Mouse (Mus musculus) lung, postnatal 0 days (tissue): ENCODE measurements around the gene Gria1. TPM values are rescaled to one million over a fixed set of nuclear protein-coding genes. Genes with fewer than 3 reads are reported as not detected.

ENCODE experiments used
- ATAC-seq: fragments of 200-750 bp; cut with Nextera tagmentation; 2 replicates; pipeline ENCODE4 v1.8.0; 2017; ENCODE audit warnings: moderate library complexity
- DNase-seq: peaks from one replicate; pipeline ENCODE4 v3.0.0-alpha.2; 2016; ENCODE audit warnings: low spot score
- H3K27ac ChIP-seq: fragments of 300-500 bp; sonication (generic); 2 replicates; pipeline ENCODE4 v1.5.1; 2014; ENCODE audit warnings: antibody characterized with exemption, mild to moderate bottlenecking, low read length, mixed read lengths
- H3K27me3 ChIP-seq: fragments of 300-500 bp; sonication (generic); replicated peaks from 2 replicates; pipeline ENCODE4 v1.6.1; 2014; ENCODE audit warnings: low read length, mixed read lengths; ENCODE audit not compliant: insufficient read depth
- H3K36me3 ChIP-seq: fragments of 300-500 bp; sonication (generic); 2 replicates; pipeline ENCODE4 v1.6.1; 2014; ENCODE audit warnings: low read length, mixed read lengths; ENCODE audit not compliant: insufficient read depth
- H3K4me1 ChIP-seq: fragments of 300-500 bp; sonication (generic); 2 replicates; pipeline ENCODE4 v1.6.1; 2014; ENCODE audit warnings: antibody characterized with exemption, low read depth, low read length, mixed read lengths; ENCODE audit not compliant: insufficient read depth
- H3K4me2 ChIP-seq: fragments of 300-500 bp; sonication (generic); replicated peaks from 2 replicates; pipeline ENCODE4 v1.6.1; 2014; ENCODE audit warnings: low read depth, mild to moderate bottlenecking, low read length, moderate library complexity, mixed read lengths
- H3K4me3 ChIP-seq: fragments of 300-500 bp; sonication (generic); 2 replicates; pipeline ENCODE4 v1.5.1; 2014; ENCODE audit warnings: low read depth, low read length
- H3K9ac ChIP-seq: fragments of 300-500 bp; sonication (generic); replicated peaks from 2 replicates; pipeline ENCODE4 v1.6.1; 2014; ENCODE audit warnings: low read depth, mild to moderate bottlenecking
- H3K9me3 ChIP-seq: fragments of 300-500 bp; sonication (generic); 2 replicates; pipeline ENCODE4 v1.6.1; 2016; ENCODE audit warnings: low read length, mixed read lengths
- CTCF ChIP-seq: IDR thresholded peaks from 2 replicates; pipeline ENCODE4 v1.5.1; 2016; ENCODE audit warnings: antibody characterized with exemption, mild to moderate bottlenecking
- EP300 ChIP-seq: IDR thresholded peaks from 2 replicates; pipeline ENCODE4 v1.6.1; 2016; ENCODE audit warnings: antibody characterized with exemption, mild to moderate bottlenecking, control low read depth
- WGBS: fragments of 180-500 bp; shearing (Covaris S2); extraction: QIAGEN DNeasy Blood & Tissue Kit; methylation state at CpG from one replicate; pipeline ENCODE4 v1.1.7; 2014; 5-methylcytosine and 5-hydroxymethylcytosine counted together
- polyA plus RNA-seq: library from polyadenylated mRNA; unstranded; fragments of >200 nt; fragmentation: Nextera tagmentation; extraction: Ambion mirVana; gene quantifications from 2 replicates; pipeline ENCODE4 v1.2.1, GENCODE M21; 2015

Gria1 gene
- polyA plus RNA-seq, 1 experiment from 2014 or later, result 1.2 TPM

- no peak overlapping the region for H3K27ac ChIP-seq
- 49% methylated on average over 9 of the region's 9 CpGs for WGBS
- H3K4me1 ChIP-seq, result no peaks in the 10 kb centered on the region
- no peak for DNase-seq
- no peaks in the 10 kb centered on the region for H3K9me3 ChIP-seq
- no peak overlapping the region for H3K4me3 ChIP-seq
- TF ChIP-seq CTCF (no peak), EP300 (no peak)
- H3K4me2 ChIP-seq, result no peak overlapping the region
- no peak for ATAC-seq
- H3K36me3 ChIP-seq, result no peaks in the 10 kb centered on the region
- no peak overlapping the region for H3K9ac ChIP-seq
- H3K27me3 ChIP-seq, result no peaks in the 10 kb centered on the region
Observed at GRCm38 (mm10) chr11:57013464-57014190, 2.4 kb downstream of the Gria1 start.

- WGBS, result 34% methylated on average over 6 of the region's 6 CpGs
- Histone ChIP-seq H3K36me3 (no peaks in the 10 kb centered on the region), H3K9ac (no peak overlapping the region), H3K27ac (no peak overlapping the region), H3K4me3 (no peak overlapping the region), H3K9me3 (no peaks in the 10 kb centered on the region), H3K4me2 (no peak overlapping the region), H3K27me3 (no peaks in the 10 kb centered on the region), H3K4me1 (no peaks in the 10 kb centered on the region)
- TF ChIP-seq CTCF (no peak), EP300 (no peak)
- no peak for DNase-seq
- ATAC-seq, result no peak
Observed at GRCm38 (mm10) chr11:57014396-57014795, 3.2 kb downstream of the Gria1 start.

- WGBS, result 42% methylated on average over 4 of the region's 4 CpGs
- Histone ChIP-seq H3K36me3 (no peaks in the 10 kb centered on the region), H3K4me1 (no peaks in the 10 kb centered on the region), H3K27ac (no peak overlapping the region), H3K9ac (no peak overlapping the region), H3K27me3 (no peaks in the 10 kb centered on the region; the same call in 1 of the 2 replicates), H3K4me3 (no peak overlapping the region), H3K9me3 (no peaks in the 10 kb centered on the region), H3K4me2 (no peak overlapping the region)
- DNase-seq (no peak), ATAC-seq (no peak)
- TF ChIP-seq CTCF, result peak; percentile 48
- no peak for TF ChIP-seq EP300
Observed at GRCm38 (mm10) chr11:57018536-57018935, 7.3 kb downstream of the Gria1 start.

GRCm38 (mm10) chr11:57022400-57022799, 11.2 kb downstream of the Gria1 start:
- 55% methylated on average over 4 of the region's 4 CpGs for WGBS
- H3K27ac ChIP-seq, result no peak overlapping the region
- no peak overlapping the region for H3K9ac ChIP-seq
- H3K27me3 ChIP-seq, result no peaks in the 10 kb centered on the region; the same call in 1 of the 2 replicates
- ATAC-seq (no peak), DNase-seq (no peak)
- TF ChIP-seq CTCF, result no peak
- TF ChIP-seq EP300, result no peak
- no peaks in the 10 kb centered on the region for H3K4me1 ChIP-seq
- H3K36me3 ChIP-seq, result no peaks in the 10 kb centered on the region
- no peak overlapping the region for H3K4me3 ChIP-seq
- no peaks in the 10 kb centered on the region for H3K9me3 ChIP-seq
- no peak overlapping the region for H3K4me2 ChIP-seq

DNA sequence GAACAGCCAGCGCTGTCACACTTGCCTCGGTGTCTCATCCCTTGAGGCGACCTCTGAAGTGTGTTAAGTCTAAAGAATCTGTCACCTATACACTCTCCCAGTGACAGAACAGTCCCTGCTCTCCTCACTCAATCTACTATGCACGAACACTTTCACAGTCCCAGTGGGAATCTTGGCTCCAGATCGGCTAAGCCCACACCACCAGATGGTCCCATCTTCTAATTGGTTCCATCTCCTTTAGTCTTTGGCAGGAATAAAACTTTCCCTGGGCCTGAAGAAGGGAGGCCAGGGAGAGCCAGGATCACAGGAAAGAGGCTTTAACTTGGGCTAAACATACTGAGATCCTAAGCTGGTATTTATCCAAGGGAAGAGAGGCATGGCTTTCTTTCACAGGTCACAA, 19.3 kb downstream of the Gria1 start:
- Histone ChIP-seq H3K27me3 (no peaks in the 10 kb centered on the region), H3K4me1 (no peaks in the 10 kb centered on the region), H3K4me2 (no peak overlapping the region), H3K9me3 (no peaks in the 10 kb centered on the region), H3K9ac (no peak overlapping the region), H3K36me3 (no peaks in the 10 kb centered on the region), H3K27ac (no peak overlapping the region), H3K4me3 (no peak overlapping the region)
- TF ChIP-seq CTCF (no peak), EP300 (no peak)
- ATAC-seq (no peak), DNase-seq (no peak)
- 63% methylated on average over 5 of the region's 5 CpGs for WGBS

DNA sequence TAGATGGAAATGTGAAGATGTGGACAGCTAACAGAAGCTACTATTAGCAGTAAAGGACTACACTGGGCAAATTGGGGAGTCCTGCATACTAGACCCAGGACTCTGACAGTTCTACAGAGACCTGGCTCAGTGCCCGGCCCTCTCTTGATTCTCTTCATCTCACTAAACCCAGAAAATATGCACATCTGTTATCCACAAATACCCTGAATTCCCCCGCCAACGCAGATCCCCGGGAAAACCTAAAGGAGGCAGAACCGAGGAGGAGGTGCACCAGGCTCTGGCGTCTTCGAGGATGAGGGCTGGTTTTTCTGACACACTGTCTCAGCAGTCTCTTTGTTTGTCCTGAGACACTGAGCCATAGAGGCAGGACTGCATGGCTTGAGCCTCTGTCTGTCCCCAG, 27.6 kb downstream of the Gria1 start:
- 50% methylated on average over 7 of the region's 7 CpGs for WGBS
- ATAC-seq (no peak), DNase-seq (no peak)
- TF ChIP-seq EP300 (no peak), CTCF (no peak)
- no peak overlapping the region for H3K27ac ChIP-seq
- H3K27me3 ChIP-seq, result no peaks in the 10 kb centered on the region
- H3K9ac ChIP-seq, result no peak overlapping the region
- no peaks in the 10 kb centered on the region for H3K4me1 ChIP-seq
- no peak overlapping the region for H3K4me3 ChIP-seq
- no peak overlapping the region for H3K4me2 ChIP-seq
- H3K9me3 ChIP-seq, result no peaks in the 10 kb centered on the region
- H3K36me3 ChIP-seq, result no peaks in the 10 kb centered on the region
